Mouse (Mus musculus) liver, postnatal 0 days (tissue): ENCODE measurements at regions not wholly inside any gene's neighbourhood (a gene's known extent, or its start where the extent isn't known, plus 50 kb on each side); places are given as distances from the start of the nearest gene placed in this dataset.

ENCODE experiments used
- CTCF ChIP-seq: sonication (generic); IDR thresholded peaks from 2 replicates; pipeline ENCODE4 v1.5.1; 2016; ENCODE audit warnings: antibody characterized with exemption, low read depth
- EP300 ChIP-seq: IDR thresholded peaks from 2 replicates; pipeline ENCODE4 v1.6.1; 2016; ENCODE audit warnings: antibody characterized with exemption, low read depth, mild to moderate bottlenecking

DNA sequence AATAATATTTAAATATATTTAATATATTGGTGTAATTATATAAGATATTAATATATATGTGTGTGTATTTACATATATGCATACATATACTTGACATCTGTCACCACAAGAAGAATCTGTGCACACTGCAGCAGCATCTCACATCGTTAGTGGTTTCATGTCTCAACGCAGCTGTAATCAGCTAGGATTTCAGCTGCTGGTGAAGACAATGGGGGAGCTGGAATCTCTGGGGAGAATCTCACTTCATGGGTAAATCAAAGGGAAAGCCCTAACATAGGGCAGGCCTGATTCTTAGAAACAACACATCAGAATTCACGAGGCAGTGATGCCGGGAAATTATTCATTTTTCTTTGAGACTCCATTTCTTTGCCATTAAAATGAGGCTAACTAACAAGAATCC lies 66.8 kb upstream of the Flt1 start:
- TF ChIP-seq CTCF = no peak
- no peak for TF ChIP-seq EP300
